Mouse (Mus musculus) adrenal gland, adult 18-20 months (tissue): ENCODE results near the gene Atp8a2. TPM values are rescaled to one million over a fixed set of nuclear protein-coding genes. Genes with fewer than 3 reads are reported as not detected.

Experiments
- DNase-seq, 2 experiments: peaks; one replicate each; pipeline ENCODE4 v3.0.0; 2021 to 2022; ENCODE audit warnings: low spot score in 2 of 2
- long read RNA-seq, 2 experiments: library from polyadenylated mRNA; stranded (forward); transcript quantifications; one replicate each; pipeline ENCODE4 v2.0.0; 2021
- total RNA-seq, 2 experiments: library from RNA; stranded (reverse); gene quantifications; 1 replicate in 1 of 2; 2 replicates in 1 of 2; pipeline ENCODE4 v1.2.3; 2021

The Atp8a2 gene
- 1 to 10 TPM; 1.1 to 2.0 TPM for total RNA-seq
- long read RNA-seq, experiment 1, result 0 reads
- long read RNA-seq, experiment 2, full-length matches to known transcripts, result 2 of 5 reads
- long read RNA-seq, experiment 2, partial matches to known transcripts, result 0 of 5 reads
- long read RNA-seq, experiment 2, other reads (novel, unspliced or antisense), result 3 of 5 reads

DNA sequence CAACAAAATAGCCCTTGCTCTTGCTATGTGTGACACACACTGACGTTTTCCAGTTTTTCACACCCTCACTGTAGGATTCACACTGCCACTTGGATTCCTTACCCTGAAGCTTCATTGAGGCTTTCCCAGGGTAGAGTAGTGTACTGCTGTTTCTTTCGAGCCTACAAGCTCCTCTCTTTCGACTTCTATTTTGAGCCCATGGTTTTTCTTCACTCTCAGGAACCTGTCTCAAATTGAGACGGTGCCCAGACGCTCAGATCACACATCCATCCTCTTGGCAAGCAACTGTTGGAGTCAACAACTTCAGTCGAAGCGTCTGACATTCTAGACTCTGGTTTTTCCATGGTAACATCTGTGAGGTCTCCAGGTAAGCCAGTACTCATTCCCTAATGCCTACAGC is at the start of gene Atp8a2:
Gene Atp8a2 (minus strand): TSS at position 296 of the 400 bp plus-strand sequence.
- no peak for DNase-seq

DNA sequence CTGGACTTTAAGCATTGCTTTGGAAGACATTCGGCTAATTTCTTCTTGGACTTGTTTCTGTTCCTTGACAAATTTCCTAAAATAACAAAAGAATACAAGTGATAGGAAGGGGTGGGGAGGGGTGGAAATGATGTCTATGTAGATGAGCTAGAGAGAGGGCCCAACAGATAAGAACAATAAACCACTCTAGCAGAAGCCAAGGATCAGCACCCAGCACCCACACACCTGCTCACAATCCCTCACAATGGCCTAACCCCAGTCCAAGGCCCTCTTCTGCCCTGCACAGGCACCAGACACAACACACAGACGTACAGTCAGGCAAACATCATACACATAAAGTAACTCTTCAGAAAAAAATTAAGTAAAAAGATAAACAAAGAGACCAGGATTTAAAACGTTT is 41.6 kb upstream of the Atp8a2 start:
- DNase-seq, result no peak

DNA sequence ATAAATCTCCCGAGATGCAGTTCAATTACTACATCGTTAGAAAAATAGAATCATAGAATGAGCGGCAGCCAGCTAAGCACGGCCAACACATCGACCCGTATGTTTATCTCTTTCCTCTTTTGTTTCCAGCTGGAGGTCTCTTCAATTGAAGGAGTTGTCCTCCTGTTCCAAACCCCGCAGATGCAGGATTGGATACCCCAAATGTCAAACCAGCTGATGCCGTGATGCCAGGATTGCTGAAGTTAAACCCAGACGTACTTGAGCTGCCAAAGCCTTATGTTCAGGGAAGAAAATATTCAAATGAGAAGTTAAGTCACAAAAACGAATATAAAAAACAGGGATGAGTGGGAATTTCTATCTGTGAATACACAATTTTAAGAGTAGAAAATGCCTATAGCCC is 22.9 kb upstream of the Atp8a2 start:
- DNase-seq, result no peak

DNA sequence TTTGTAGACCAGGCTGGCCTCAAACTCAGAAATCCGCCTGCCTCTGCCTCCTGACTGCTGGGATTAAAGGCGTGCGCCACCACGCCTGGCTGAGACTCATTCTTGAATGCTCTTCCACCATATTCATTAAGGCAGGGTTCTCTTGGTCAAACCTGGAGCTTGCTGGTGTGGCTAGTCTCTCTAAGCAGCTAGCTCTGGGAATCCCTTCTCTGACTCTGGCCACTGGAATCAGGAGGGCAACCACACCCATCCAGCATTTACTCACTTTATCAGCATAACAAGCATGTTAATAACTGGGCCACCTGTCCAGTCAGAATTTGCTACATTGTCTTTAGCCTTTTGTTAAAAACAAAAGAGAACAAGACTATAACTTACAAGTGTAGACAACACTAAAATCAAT is 20.6 kb upstream of the Atp8a2 start:
- DNase-seq, result no peak

DNA sequence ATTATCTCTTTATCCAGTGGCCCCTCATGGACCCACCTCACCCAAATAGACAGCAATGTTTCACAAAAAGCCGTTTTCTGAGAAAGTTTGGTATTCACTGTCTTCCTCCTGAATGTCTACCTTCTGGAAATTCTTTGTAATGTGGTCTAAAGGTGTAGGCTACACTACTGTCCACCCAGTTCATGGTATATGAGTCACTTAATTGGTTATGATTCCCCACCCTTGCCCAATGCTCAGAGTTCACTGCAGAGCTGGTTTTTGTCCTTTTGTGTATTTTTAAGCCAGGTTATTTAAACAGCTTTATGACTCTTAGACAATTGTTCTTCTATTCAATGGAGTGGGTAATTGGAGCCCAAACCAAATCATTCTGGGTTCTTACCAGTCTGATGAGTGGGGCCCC is 19.1 kb upstream of the Atp8a2 start:
- DNase-seq, result no peak

DNA sequence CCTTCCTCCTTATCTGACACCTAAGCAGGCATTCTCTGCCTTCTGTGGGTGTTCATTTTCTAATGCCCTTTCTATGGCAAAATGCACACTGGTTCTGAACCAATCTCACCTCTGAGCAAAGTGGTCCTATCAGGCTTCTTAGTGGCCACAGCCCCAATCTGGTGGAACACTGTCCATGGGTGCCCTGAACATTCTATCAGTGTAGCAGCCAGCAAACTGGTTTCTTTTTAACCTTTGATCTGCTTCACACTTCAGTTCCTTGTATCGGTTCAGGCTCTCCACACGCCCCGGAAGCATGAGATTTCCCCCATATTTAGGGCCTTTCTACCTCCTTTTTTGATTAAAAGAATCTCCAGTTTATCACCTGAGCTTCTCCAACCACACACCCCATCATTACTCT is 18.0 kb upstream of the Atp8a2 start:
- no peak for DNase-seq

DNA sequence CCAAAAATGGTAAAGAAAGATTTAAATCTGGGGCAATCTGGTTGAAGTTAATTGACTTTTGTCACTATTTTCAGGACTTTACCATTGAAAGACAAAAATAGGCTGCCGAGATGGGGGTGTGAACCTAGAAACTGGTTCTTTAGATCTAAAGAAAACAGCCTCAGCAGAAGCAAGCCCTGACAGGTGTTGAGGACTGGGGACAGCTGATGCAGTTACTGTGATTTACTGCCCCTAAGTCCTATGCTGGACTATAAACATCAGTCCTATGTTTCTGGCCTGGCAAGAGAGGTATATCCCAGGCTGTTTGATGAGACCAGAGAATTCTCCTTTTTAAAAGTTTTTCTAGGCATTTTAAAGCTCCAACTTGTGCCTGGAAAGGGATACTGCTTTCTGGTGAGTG is 17.1 kb upstream of the Atp8a2 start:
- DNase-seq, result no peak

DNA sequence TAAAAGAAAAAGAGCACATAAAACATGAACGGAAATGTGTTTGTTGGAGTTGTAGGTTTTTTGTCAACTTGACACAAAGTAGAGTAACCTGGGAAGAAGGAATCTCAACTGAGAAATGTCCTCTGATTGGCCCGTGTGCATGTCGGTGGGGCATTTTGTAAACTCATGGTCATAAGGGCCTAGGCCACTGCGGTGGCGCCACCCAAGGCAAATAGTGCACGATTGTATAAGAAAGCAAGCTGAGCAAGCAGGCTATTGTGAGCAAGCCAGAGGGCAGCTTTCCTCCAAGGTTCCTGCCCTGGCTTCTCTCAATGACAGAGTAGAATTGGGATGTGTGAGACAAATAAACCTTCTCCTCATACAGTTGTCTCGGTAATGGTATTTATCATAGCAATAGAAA is 12.2 kb upstream of the Atp8a2 start:
- no peak for DNase-seq

DNA sequence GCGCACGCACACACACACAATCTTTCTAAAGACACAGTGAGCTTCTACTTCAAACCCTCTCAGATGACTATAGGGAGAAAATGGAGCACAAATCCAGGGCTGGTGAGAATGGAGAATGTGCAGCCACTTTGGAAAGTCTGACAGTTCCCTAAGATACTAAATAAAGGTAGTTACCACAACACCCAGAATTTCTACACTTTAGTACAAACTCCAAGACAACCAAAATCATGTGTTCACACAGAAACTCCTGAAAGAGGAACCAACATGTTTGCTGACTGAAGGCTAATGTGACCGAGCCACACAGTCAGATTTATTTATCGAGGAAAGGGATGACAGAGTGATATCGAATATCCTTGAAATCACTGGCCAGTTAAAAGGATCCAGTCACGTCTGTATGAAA is 8.0 kb upstream of the Atp8a2 start:
- no peak for DNase-seq

DNA sequence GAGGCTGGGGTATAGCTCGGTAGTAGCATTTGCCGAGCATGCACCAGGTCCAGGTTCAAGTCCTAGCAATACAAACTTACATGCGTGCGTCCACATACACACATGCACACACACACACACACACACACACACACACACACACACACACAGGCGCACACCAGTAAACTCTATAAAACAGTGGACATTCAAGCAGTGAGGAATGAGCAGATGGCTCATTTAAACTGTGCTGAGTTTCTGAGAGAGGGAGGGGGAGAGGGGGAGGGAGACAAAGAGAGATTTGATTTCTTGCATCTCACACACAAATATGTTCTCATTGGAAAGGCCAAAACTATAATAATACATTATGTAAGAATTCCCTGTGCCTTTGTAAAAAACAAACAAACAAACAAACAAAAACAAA is 980 bp downstream of the Atp8a2 start:
- no peak for DNase-seq

DNA sequence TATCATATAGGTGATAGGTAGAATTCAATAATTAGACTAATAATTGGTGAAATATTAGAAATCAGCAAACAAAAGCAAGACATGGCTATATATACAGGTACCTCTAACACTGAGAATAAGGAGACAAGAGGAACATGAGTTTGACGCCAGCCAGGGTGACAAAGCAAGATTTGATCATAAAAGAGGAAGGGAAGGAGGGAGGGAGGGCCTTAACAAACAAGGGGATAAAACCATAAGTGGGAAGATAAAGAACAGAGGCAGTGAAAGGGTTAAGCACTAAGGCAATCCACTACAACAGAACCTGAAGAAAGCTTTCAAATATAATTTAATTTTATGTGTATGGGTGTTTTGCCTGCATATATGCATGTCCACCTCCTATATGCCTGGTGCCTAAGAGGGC is 2.4 kb downstream of the Atp8a2 start:
- DNase-seq, result no peak

DNA sequence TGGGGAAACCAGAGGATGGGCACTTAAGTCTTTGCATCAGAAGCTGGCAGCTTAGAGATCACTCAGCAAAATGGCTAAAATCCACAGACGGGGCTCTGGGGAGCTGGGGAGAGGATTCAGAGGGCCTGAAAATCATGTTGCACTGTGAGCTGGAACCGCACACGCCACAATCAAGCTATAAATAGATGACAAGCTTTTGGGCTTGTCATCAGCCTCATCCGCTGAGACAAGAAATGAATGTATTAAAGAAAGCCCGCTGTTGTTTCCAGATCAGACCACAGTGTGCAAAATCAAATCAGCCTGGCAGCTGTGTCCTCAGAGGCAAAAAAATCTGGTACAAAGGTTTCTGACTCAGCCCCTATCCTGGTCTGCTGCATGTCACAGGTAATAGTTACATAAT is 7.2 kb downstream of the Atp8a2 start:
- DNase-seq, result no peak

DNA sequence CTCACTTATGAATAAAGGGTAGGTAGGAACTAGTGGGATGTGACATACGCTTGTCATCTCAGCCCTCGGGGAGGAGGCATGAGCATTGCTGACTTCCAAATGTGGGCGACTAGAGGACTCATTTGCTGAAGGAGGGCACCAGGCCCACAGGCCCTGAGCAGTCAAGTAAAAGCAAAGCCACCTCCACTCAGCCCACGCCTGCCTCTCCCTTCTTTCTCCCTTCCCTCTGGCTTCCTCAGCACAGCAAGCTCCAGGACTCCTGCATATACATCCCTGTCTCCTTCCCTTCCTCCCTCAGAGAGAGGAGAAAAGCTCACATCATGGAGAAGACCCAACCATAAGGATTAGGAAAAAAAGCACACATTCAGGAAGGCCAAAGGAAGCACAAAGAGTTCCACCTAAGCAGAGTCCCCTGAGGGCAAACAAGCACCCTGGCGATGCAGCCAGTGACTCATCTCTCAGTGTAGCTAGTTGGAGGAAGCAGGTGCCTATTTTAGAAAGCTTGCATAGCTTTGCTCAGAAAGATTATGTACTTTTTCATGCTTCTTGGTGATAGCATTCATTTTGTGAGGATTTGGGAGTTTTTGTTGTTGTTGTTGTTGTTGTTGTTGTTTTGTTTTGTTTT is 8.7 kb downstream of the Atp8a2 start:
- no peak for DNase-seq

DNA sequence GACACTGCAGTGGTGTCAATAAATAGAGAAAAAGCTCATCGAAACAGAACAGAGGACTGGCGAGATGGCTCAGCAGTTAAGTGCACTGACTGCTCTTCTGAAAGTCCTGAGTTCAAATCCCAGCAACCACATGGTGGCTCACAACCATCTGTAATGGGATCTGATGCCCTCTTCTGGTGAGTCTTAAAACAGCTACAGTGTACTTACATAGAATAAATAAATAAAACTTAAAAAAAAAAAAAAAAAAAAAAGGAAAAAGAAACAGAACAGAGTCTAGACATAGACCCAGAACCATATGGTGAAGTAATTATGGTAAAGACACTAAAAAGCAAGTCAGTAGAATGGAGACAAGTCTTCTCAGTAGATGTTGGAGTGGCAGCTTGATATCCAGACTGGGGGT is 15.7 kb downstream of the Atp8a2 start:
- DNase-seq, result no peak

DNA sequence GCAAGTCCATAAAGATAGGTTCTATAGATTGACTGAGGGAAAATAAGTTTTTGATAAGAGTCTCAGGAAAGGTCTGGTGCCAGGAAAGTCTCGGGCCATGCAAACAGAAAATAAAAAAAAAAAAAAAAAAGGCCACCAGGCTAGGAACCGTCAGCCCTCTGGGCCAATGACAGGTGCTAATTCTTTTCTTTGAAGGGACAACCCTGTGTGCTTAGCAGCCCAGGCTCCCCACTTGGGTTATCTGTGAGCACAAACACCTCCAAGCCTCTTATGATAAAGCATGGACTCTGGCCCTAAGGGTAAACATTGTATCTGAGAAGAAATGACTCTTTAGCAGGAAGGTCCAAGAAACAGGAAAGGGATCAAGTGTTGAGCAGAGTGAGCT is 18.4 kb downstream of the Atp8a2 start:
- no peak for DNase-seq

DNA sequence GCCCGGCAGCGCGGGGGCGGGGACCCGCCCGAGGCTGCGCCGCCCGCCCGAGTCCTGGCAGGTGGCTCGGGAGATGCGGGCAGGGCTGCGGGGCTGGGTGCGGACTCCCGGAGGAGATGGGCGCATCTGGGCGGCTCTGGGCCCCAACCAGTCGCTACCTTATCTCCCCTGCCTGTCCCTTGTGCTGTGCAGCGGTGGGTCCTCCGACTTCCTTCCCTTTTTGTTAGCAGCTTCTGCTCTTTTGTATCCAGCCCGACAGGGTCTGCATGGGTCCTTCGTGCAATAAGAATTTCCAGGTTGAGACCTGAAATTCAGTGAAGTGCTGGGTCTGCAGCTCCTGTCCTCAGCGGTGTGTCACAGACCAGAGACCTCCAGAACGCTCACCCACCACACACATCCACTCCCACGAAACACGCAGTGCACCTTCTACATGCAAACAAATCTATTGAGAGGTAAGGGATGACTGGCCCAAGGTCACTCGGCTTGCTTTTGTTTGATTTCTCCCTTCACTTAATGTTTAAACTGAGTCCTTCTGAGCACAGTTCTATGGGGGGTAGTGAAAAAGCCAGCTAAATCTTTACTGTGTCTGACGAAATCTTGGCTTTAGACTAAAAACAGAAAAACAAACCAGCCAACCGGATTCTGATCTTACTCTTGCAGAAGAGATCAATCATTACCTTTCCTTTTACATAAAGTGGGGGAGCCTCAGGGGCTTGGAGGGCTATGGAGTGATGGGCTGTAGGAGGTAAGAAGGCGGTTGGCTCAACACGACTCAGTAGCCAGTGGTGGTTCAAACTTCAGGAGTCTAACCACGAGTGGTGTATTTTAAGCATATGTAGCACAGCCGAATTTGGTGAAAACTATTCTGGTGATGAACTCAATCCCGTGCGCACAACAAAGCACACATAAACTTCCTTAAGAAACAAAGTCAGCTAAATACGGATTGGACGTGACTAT is 19.1 kb downstream of the Atp8a2 start:
- DNase-seq, result peak in 1 of 2 experiments; percentile 25

DNA sequence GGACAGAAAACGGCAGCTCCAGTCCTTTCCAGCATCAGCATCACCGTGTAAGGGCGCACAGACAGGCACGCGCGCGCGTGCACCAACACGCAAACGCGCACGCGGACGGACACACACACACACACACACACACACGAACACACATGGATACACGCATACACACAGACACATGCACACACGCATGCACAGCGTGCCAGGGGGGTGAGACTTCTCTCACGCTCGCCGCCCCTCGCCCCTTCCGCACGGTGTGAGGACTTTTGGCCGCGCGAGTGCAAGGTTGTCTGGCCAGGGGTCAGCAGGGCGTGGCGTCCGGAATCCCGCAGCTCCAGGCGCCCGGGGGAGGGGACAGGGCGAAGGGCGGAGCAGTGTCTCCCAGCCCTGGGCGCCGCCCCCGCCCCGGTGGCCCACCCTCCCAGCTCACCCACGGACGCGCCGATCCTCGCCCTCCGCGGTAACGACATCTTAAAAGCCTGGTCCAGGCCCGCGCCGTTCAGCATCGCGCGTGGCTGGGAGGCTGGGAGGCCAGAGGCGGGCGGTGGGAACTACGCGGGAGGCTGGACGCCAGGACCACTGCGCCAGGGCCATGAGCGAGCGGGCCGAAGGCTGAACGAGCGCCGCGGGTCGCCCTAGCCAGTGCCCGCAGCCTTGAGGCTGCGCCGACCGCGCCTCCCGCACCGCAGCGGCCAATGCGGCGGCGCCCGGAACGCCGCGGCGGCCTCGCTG is 19.9 kb downstream of the Atp8a2 start:
- peak; percentile 17 to 25 for DNase-seq

DNA sequence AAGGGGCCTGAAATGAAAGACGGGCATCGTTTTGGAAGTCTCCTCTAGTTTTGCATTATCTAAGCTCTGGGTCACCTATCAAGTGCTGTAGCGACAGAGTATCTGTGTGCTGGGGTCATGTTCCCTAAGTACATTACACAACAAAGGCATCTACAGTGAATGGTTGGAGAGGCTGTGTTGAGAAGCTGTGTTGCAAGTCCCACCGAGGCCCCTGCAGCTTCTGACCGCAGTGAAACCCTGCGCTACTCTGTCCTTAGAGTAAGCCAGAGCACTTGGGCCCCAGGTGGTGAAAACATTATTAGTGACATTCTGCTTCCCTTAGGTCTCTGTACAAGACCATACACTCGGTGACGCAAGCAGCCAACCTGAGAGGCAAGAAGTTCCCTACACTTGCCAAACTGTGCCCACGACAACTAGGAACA is 20.5 kb downstream of the Atp8a2 start:
- no peak for DNase-seq

DNA sequence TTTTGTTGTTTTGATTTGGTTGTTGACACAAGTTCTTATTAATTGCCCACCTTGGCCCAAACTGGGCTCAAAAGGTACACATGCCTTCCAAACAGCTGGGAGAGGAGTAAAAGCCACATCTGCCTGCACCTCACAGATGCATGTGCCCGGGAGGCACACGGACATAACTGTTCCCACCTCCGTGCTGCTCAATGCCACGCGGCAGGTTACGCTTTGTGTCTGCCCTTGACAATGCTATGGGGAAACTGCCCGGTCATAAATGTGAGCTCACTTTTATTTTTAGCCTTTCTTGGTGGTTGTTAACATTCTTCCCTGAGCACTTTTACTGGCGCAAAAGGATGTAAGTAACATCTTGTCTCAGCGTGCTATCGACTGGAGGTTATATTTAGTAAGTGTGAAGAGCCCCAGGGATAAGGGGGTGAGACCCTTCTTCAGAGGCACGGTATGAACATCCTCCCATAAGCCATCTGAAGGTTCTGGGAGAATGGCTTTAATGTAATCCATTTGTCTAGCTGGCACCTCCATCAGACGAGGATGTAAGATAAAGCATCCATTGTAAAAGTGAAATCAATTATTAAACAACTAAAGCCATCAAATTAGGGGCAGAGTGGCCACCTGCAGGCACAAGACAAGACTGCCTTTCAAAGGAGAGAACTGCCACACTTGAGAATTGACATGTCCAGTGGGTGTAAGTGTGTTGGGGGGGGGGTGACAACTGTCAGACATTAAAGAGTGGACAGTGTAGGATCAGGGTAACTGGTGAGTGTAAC is 24.5 kb downstream of the Atp8a2 start:
- no peak for DNase-seq

DNA sequence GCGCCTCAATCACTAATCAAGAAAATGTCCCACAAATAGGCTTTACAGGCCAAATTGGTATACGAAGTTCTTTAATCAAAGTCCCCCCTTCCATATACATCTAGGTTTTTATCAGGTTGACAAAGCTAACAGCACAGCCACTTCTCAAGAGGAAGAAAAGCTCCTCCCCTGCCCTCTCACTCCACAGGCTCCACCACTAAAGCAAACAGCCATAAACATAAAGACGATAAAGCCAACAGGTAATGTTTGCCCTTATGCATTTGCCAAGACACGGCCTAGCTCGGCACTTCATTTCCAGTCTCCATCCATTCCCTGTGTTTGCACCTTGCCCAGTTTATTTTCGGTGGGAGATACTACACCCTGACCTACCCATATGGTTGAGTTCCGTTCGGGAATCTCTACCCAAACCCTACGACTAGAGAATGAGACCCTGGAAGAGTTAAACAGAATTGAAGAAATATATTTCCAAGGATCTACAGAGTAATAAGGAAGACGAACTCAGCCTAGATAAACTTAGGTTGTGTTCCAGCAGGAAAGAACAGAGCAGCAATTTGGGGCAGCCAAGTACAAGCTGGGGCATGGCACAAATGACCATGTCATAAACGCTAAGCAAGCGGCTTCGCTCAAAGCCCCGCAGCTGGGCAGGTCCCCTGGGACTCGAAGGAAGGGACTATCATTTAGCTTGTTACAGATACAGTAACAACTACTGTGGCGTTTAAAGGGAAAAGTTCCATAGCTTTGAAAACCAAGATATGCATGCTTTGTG is 26.0 kb downstream of the Atp8a2 start:
- DNase-seq, result no peak
